Mouse (Mus musculus) erythroblast, embryonic 14.5 days (primary cell): ENCODE data around the gene Elane. TPM values are rescaled to one million over a fixed set of nuclear protein-coding genes. Genes with fewer than 3 reads are reported as not detected.
"Not testable (repeated sequence)": the region's sequence is repeated elsewhere in the genome, so short reads cannot be mapped to it uniquely, and the experiment has no call there.

ENCODE experiments used
- H3K27me3 ChIP-seq: 2 replicates; pipeline ENCODE4 v1.6.1; 2012; ENCODE audit warnings: inconsistent platforms; ENCODE audit not compliant: control insufficient read depth
- H3K36me3 ChIP-seq: 2 replicates; pipeline ENCODE4 v1.6.1; 2012; ENCODE audit warnings: mild to moderate bottlenecking, inconsistent platforms; ENCODE audit not compliant: control insufficient read depth
- H3K4me1 ChIP-seq: 2 replicates; pipeline ENCODE4 v1.6.1; 2012; ENCODE audit warnings: inconsistent platforms; ENCODE audit not compliant: control insufficient read depth
- H3K4me3 ChIP-seq: replicated peaks from 2 replicates; pipeline ENCODE3; 2012; ENCODE audit warnings: moderate library complexity, mild to moderate bottlenecking, inconsistent platforms
- H3K9me3 ChIP-seq: 2 replicates; pipeline ENCODE4 v1.6.1; 2012; ENCODE audit warnings: low read length, inconsistent platforms, mixed read lengths; ENCODE audit not compliant: control insufficient read depth
- GATA1 ChIP-seq: IDR thresholded peaks from 2 replicates; pipeline ENCODE4 v1.6.1; 2012; ENCODE audit warnings: low read length, inconsistent platforms, mixed read lengths
- TAL1 ChIP-seq: IDR thresholded peaks from 3 replicates; pipeline ENCODE4 v1.6.1; 2012; ENCODE audit warnings: low read length, inconsistent platforms, mixed read lengths
- polyA plus RNA-seq: library from polyadenylated mRNA; stranded (reverse); fragments of >175 nt; gene quantifications from 2 replicates; pipeline ENCODE4 v1.2.3, GENCODE M21; 2012

The Elane gene
- polyA plus RNA-seq, 1 experiment: 1.8 TPM

- no peaks in the 10 kb centered on the region for H3K36me3 ChIP-seq
- peaks cover 11% of the 10 kb centered on the region for H3K4me1 ChIP-seq
- no peaks in the 10 kb centered on the region for H3K9me3 ChIP-seq
- H3K27me3 ChIP-seq: peaks cover 27% of the 10 kb centered on the region
- H3K4me3 ChIP-seq: no peak overlapping the region
- TF ChIP-seq TAL1 (no peak), GATA1 (no peak)
Measured at GRCm38 (mm10) chr10:79886611-79887010, 564 bp downstream of the Elane start.

DNA sequence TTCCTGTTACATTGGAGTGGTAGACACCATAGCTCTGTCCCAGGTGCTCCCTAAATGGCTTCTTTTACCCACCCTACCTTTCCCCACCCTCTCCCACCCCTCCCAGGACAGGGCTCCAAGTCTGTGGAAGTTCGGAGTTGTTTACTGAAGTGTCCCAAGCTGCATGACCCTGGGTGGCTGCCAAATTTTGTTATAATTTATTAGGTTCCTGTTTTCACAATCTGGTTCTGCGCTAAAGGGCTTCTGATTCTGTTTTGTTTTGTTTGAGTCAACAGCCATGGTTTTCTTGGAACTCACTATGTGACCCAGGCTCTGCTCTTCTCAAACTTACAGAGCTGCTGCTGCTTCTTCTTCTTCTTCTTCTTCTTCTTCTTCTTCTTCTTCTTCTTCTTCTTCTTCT, 3.3 kb downstream of the Elane start:
- H3K4me3 ChIP-seq: no peak overlapping the region
- no peak for TF ChIP-seq GATA1
- no peak for TF ChIP-seq TAL1
- no peaks in the 10 kb centered on the region for H3K9me3 ChIP-seq
- H3K27me3 ChIP-seq: peaks cover 7% of the 10 kb centered on the region
- peaks cover 1% of the 10 kb centered on the region; the same call in 1 of the 2 replicates for H3K36me3 ChIP-seq
- no peaks in the 10 kb centered on the region for H3K4me1 ChIP-seq

- H3K36me3 ChIP-seq: peaks cover 10% of the 10 kb centered on the region
- H3K4me1 ChIP-seq: no peaks in the 10 kb centered on the region
- no peak within 1 kb of the TSS for H3K4me3 ChIP-seq
- H3K27me3 ChIP-seq: peaks cover 7% of the 10 kb centered on the region
- H3K9me3 ChIP-seq: no peaks in the 10 kb centered on the region
- no peak for TF ChIP-seq TAL1
- TF ChIP-seq GATA1: no peak
Measured at GRCm38 (mm10) chr10:79890670-79891069, 4.6 kb downstream of the Elane start, which contains the start of gene Cfd. TSS of gene Cfd (plus strand) at chr10:79890853.

DNA sequence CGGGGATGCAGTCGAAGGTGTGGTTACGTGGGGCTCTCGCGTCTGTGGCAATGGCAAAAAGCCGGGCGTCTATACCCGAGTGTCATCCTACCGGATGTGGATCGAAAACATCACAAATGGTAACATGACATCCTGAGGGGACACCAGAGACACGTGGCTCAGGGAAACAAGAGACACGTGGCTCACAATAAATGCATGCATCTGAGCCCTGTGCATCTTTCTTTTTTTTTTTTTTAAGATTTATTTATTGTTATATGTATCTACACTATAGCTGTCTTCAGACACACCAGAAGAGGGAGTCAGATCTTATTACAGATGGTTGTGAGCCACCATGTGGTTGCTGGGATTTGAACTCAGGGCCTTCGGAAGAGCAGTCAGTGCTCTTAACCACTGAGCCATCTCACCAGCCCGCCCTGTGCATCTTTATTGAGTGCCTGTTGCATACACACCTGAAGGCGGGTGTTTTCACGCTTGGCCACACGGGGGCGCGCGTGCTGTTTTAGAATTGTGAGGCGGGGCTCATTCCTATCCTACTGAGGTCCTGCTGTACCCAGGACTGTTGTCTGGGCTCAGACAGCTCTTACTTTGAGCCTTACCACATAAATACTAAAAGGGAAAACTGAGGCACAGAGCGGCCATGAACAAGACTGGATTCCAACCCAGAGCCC, 6.5 kb downstream of the Elane start:
- H3K4me1 ChIP-seq, H3K27me3 ChIP-seq, H3K4me3 ChIP-seq, H3K9me3 ChIP-seq: not testable (repeated sequence)
- H3K36me3 ChIP-seq: peaks cover 29% of the 10 kb centered on the region

- no peak for TF ChIP-seq GATA1
- no peak for TF ChIP-seq TAL1
- Histone ChIP-seq H3K9me3 (no peaks in the 10 kb centered on the region), H3K4me1 (peaks cover 6% of the 10 kb centered on the region), H3K4me3 (no peak overlapping the region), H3K27me3 (no peaks in the 10 kb centered on the region), H3K36me3 (peaks cover 56% of the 10 kb centered on the region)
Measured at GRCm38 (mm10) chr10:79896306-79896705, 10.3 kb downstream of the Elane start.

- Histone ChIP-seq H3K4me1 (peaks cover 6% of the 10 kb centered on the region), H3K27me3 (no peaks in the 10 kb centered on the region), H3K36me3 (peaks cover 56% of the 10 kb centered on the region), H3K4me3 (no peak overlapping the region), H3K9me3 (no peaks in the 10 kb centered on the region)
- no peak for TF ChIP-seq TAL1
- no peak for TF ChIP-seq GATA1
Measured at GRCm38 (mm10) chr10:79896814-79897213, 10.8 kb downstream of the Elane start.

DNA sequence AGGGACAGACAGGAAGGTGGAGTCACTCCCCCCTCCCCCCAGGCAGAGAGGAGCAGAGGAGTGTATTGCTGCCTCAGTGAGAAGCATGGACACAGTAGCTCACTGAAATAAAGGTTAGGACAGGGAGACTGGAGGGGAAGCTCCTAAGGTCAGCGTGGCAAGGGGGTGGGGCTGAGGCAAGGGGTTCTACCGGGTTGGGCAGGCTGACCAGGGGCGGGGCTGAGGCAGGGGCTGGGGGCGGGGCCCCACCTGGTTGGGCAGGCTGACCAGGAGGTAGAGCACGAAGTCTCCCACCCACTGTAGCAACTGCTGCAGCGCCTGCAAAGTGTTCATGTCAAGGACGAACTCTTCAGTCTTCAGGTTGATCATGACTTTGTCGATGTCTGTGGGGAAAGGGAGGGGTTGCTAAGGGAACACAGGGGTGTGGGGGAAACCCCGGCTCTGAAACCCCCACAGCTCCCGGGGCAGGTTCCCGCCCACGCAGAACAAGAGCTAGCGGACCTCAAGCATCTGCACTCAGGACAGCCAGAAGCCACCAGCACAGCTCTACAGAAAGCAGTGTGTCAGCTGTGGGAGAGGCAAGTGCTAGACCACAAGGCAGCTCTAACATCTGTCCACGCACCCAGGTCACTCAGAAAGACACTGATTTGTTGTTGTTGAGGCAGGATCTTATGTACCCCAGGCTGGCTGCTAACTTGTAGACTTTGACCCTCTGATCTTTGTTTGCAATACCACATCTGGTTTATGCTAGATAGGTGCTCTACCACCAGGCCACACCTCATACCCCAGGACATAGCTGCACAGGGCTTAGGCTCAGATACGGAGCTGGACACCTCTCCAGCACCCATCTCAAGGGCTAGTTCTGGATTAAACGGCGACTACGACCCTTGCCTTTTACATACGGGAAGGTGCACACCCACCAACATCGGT, 11.5 kb downstream of the Elane start:
- peaks cover 61% of the 10 kb centered on the region for H3K36me3 ChIP-seq
- no peaks in the 10 kb centered on the region for H3K9me3 ChIP-seq
- H3K27me3 ChIP-seq: no peaks in the 10 kb centered on the region
- no peak for TF ChIP-seq GATA1
- TF ChIP-seq TAL1: no peak
- H3K4me1 ChIP-seq: peaks cover 6% of the 10 kb centered on the region
- H3K4me3 ChIP-seq: no peak overlapping the region

DNA sequence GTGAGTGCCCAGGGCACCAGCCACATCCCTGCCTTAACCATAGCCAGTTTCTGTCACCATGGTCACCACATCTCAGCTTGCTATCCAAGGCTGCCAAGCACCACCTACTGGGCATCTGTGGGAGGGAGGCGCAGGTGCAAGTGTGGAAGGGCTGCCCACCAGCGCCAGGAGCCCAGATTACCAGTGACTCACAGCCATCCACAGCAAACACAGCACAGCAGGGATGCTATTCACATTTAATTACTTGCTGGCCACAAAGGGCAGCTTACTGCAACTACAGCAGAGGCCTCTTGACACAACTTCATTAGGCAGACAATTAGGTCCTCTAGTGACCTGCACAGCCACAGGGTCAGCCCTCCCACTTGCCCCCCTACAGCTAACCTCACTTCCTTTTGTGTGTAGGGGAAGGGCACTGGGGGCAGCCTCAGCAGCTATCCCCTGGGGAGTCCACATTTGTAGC, 14.9 kb downstream of the Elane start:
- no peak overlapping the region for H3K4me3 ChIP-seq
- no peaks in the 10 kb centered on the region for H3K9me3 ChIP-seq
- H3K4me1 ChIP-seq: peaks cover 6% of the 10 kb centered on the region
- peaks cover 69% of the 10 kb centered on the region for H3K36me3 ChIP-seq
- TF ChIP-seq TAL1: no peak
- TF ChIP-seq GATA1: no peak
- H3K27me3 ChIP-seq: no peaks in the 10 kb centered on the region

GRCm38 (mm10) chr10:79906712-79907111, 20.7 kb downstream of the Elane start:
- Histone ChIP-seq H3K36me3 (peaks cover 59% of the 10 kb centered on the region), H3K4me3 (no peak overlapping the region), H3K27me3 (no peaks in the 10 kb centered on the region), H3K4me1 (peaks cover 30% of the 10 kb centered on the region), H3K9me3 (no peaks in the 10 kb centered on the region)
- TF ChIP-seq TAL1: no peak
- TF ChIP-seq GATA1: no peak
